Mouse (Mus musculus) megakaryocyte-erythroid progenitor cell, adult 5-6 weeks (primary cell): ENCODE measurements at regions not wholly inside any gene's neighbourhood (a gene's known extent, or its start where the extent isn't known, plus 50 kb on each side); places are given as distances from the start of the nearest gene placed in this dataset.

Experiments
- ATAC-seq: replicated peaks from 2 replicates; pipeline ENCODE4 v1.8.0; 2016; ENCODE audit warnings: mild to moderate bottlenecking, inconsistent platforms; ENCODE audit not compliant: severe bottlenecking, poor library complexity, low FRiP score, low TSS enrichment

DNA sequence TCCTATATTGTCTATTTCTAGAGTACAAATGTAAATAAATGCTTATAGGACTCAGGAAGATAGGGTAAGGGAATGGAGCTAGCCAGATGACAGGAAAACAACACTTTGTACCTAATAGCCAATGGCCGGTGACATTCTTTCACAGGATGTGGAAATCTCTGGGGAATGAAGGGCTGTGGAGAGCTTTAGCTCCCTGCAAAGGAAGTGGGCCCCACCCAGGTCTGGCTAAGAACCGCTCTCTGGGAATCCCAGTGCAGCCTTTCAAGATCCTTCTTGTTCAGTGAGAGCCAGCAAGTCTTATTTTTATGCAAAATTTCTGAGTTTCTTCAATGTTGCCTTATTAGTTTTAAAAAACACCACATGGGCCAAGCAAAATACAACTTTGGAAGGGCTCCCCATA lies 54.7 kb upstream of the Pappa2 start:
- no peak for ATAC-seq

- ATAC-seq, result no peak
These were observed 56.1 kb upstream of the Pappa2 start for GRCm38 (mm10) chr1:159036371-159036770.

GRCm38 (mm10) chr1:159045870-159046385 lies 65.6 kb upstream of the Pappa2 start:
- ATAC-seq, result no peak

DNA sequence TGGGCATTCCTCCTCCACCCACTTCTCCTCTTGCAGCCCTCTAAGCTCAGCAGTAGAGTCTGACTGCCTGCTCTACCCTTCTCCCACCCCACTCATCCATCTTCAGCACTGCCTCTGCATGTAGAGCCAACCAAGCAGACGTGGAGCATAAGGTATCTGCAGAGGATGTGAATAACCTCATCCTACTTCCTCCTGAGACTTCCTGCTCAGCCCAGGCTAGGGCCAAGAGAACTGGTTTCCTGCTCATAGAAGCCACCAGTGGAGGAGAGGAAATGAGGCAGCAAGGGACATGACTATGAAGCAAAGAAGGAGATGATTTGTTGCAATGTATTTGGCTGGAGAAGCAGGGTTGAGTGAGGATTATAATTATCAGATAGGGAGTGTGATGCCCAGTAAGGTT lies 84.7 kb upstream of the Pappa2 start:
- no peak for ATAC-seq

- no peak for ATAC-seq
These were observed 118.9 kb upstream of the Pappa2 start for GRCm38 (mm10) chr1:159099205-159099604.

GRCm38 (mm10) chr1:159122201-159122600 lies 109.9 kb upstream of the Cop1 start:
- no peak for ATAC-seq

GRCm38 (mm10) chr1:159124874-159125273 lies 107.2 kb upstream of the Cop1 start:
- no peak for ATAC-seq

GRCm38 (mm10) chr1:159135301-159135700 lies 96.8 kb upstream of the Cop1 start:
- ATAC-seq, result peak; percentile 87

- no peak for ATAC-seq
These were observed 84.2 kb upstream of the Cop1 start for GRCm38 (mm10) chr1:159147788-159148497.

GRCm38 (mm10) chr1:159148498-159149187 lies 83.5 kb upstream of the Cop1 start:
- ATAC-seq, result no peak

DNA sequence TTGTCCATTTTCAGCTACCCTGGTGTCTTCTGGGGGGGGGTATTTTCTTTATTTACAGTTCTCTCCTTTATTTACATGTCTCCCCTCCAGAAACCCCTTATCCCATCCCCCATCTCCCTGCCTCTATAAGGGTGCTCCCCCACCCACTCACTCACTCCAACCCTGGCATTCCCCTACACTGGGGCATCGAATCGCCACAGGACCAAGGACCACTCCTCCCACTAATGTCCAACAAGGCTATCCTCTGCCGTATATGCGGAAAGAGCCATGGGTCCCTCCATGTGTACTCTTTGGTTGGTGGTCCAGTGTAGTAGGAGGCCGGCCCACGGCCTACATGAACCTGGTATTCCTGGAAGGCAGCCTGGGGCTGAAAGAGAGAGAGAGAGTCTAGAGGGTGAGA lies 82.9 kb upstream of the Cop1 start:
- no peak for ATAC-seq

DNA sequence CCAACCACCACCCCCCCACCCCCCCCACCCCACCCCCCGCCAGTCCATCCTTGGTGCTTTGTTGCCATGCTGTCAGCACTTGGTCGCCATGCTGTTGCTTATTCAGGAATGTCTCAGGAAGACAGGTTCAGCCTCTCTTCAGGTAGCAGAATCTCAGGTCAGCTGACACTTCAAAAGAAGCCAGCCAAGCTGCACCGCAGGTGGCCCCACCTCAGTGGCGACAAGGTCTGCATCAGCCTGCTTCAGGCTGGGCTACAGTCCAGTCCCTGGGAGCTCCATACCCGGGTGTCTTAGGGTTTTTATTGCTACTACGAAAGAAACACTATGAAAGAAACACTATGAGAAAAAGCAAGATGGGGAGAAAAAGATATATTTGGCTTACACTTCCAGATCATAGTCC lies 82.4 kb upstream of the Cop1 start:
- ATAC-seq, result no peak

DNA sequence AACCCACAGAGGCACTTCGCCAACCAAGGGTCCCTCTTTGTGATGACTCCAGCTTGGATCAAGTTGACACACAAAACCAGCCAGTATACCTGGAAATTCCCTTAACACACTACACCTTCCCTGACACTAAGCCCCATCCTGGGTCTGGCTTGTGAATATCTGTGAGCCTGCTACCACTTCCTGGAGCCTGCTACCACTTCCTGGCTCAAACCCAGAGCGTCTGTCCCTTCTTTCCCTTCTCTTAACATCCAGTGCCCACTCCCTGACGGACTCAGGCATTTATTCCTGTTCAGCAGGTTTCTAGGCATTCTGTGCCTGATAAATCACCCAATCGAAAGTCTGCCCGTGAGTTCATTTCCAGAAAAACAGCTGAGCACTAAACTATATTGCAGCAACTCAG lies 81.8 kb upstream of the Cop1 start:
- ATAC-seq, result no peak

- no peak for ATAC-seq
These were observed 75.7 kb upstream of the Cop1 start for GRCm38 (mm10) chr1:159156428-159156827.

- ATAC-seq, result peak; percentile 73
These were observed 71.8 kb upstream of the Cop1 start for GRCm38 (mm10) chr1:159160035-159160960.

DNA sequence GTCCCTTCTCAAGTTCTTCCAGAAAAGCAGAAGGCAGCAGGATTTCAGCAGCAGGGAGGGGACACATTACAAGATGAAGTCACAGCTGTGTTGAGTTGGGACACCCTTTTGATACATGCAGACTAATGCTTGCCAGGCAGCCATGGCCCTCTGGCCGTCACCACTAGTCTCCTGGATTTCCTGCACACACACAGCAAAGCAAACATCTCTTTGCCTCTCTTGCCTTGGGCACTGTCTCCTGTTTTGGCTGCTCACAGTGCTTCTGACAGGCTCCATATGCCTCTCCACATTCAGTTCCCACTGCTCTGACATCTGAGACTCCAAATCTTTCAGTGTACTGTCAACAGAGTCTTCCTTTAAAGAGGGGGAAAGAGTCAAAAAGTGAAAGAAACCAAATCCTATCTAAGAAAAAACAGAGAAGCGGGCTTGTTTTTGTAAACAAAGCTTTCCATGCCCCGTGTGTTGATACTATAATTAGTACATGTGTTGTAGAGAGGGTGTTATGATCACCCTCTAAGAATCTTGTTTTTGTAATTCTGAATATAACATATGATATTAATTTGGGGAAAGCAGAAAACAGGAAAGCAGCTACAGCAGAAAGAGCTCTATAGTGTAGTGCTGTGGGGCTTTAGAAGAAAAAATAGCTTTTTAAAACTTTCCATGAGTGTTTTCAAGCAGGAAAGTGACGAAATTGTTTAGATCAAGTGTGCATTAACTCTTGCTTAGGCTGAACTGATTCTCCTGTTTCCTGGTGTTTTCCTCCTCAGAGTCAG lies 68.8 kb upstream of the Cop1 start:
- no peak for ATAC-seq

GRCm38 (mm10) chr1:159182031-159182430 lies 50.1 kb upstream of the Cop1 start:
- no peak for ATAC-seq
